Mouse (Mus musculus) naive thymus-derived CD4-positive, alpha-beta T cell, adult 2 months (primary cell): ENCODE data around the gene Kdm4c.
"Not testable (repeated sequence)": the region's sequence is repeated elsewhere in the genome, so short reads cannot be mapped to it uniquely, and the experiment has no call there.

Experiments used
- DNase-seq: peaks from one replicate; pipeline ENCODE4 v3.0.0-alpha.2; 2011; ENCODE audit warnings: low read depth

Gene Kdm4c

DNA sequence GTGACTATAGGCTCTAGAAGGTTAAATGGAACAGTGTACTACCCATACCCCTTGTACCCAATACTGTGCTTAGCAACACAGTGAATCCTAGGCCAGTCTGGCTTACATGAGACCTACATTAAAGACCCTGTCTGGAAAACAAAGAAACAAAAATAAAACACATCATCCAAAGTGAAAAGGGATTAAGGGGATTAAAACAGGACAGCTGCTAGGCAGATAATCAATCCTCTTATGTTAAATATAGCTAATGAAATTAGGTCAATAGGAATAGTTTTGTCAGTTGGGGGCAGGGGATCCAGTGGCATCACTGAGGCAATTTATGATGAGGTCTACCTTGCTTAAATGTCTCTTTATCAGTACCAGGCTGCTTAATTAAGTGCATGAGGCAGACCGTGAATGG lies at the start of gene Kdm4c:
Kdm4c (plus strand) TSS at position 322 of the 400 bp plus-strand sequence.
- no peak for DNase-seq

DNA sequence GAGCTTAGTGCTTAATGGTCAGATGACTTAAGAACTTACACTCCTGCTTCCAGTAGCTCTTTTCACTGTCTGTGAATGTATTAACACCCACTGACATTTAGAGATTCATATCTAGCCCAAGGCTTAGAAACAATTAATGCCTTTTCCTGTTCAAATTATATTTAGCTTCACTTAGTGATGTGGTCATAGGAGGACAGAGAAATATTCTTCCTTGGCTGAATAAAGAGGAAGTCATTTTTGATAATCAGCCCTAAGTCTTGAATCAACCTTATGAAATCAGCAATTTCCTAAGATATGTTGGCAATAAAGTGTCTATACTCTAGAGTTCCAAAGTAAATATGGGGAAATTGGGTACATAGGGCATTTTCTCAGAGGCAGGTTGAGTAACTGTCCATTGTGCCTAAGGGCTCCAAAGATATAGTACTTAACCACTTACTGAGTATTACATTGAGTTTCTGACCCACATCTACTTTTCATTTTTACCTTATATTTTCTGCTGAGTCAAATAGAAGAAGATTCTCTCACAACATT lies 41.0 kb upstream of the Kdm4c start:
- no peak for DNase-seq

DNA sequence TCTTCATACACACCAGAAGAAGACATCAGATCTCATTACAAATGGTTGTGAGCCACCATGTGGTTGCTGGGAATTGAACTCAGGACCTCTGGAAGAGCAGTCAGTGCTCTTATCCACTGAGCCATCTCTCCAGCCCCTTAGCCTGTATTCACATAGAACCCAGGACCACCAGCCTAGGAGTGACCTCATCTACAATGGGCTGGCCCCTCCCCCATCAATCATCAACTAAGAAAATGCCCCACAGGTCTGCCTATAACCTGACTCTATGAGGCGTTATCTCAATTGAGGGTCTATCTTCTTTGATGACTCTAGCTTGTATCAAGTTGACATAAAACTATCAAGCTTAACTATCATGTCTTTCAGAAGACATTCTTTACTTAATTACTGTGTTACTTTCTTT lies 20.5 kb upstream of the Kdm4c start:
- not testable (repeated sequence) for DNase-seq

DNA sequence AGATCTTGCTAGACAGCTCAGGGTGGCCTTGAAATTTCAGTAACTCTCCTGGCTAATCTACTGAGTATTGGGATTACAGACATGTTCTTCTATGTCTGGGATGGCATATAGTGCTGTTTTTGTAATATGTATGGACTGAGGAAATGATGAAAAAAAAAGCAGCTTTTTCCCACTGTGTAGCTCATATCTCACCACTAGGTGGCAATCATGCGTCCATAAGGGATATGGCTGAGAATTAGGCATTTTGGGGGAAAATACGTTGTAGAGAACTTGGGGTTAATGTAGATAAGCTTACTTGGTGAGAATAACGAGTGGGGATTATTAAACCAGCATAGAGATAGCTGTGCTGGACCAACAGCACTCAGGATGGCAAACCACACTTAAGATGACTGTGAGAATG lies 19.9 kb upstream of the Kdm4c start:
- peak; percentile 39 for DNase-seq

DNA sequence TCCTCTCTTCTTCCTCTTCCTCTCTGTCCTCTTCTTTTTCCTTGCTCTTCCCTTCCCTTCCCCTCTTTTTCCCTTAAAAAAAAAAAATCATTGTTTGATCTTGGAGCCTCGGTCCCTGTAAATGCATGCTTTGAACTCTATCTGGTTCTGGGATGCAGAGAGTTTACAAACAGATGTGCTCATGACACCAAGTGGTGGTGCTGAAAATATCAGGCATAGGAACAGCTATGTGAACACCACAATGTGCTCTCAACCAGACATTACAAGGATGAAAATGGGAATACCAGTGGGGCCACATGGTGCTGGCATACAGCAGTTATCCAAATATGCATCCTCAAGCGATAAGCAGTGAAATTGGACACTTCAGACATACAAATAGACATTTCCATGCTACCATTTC lies 18.1 kb upstream of the Kdm4c start:
- DNase-seq = no peak

DNA sequence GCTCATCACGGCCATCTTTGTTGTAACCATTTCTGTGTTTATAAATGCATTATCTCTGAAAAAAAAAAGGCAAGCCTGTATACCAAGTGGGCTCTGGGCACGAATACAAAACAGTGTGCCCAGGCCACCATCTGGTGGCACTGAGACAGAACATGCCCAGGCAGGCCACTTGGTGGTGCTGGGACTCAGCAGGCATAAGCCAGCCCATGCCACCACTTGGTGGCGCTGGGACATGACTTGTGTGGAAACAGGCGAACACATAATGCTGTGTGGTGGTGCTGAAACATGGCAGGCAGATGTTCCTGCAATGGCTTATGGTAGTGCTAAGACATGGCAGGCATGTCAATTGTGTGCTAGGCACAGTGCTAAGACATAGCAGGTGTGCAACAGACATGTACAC lies 11.3 kb upstream of the Kdm4c start:
- DNase-seq = peak; percentile 52

DNA sequence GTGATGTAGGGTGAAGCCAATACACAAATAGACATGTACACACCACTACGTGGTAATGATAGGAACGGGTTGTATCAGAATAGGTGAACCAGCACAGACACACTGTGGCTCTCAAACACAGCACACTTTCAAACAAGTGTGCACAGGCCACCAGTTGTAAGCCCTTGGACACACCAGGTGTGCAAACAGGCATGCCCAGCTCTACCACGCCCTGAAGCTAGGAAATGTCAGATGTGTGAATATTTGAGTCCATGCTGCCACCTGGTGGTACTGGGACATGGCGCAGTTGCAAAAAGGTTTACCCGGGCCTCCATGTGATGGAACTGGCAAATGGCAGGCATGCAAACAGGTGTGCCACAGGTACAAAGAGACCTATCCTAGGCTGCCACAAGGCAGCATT lies 10.9 kb upstream of the Kdm4c start:
- DNase-seq = peak; percentile 73

DNA sequence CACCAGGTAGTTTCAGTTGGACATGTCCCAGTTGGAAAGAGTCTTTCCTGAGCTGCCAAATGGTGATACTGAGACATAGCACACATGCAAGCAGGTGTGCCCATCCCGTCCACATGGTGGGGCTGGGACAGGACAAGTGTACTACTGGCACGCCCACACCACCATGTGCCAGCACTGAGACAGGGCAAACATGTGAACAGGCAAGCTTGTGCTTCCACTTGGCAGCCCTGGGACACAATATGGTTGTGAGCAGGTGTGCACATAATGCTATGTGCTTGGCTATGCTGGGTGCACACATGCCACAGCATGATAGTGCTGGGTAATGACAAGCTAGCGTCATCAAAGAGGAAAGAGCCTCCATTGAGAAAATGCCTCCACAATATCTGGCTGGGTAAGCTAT lies 8.8 kb upstream of the Kdm4c start:
- DNase-seq = no peak

DNA sequence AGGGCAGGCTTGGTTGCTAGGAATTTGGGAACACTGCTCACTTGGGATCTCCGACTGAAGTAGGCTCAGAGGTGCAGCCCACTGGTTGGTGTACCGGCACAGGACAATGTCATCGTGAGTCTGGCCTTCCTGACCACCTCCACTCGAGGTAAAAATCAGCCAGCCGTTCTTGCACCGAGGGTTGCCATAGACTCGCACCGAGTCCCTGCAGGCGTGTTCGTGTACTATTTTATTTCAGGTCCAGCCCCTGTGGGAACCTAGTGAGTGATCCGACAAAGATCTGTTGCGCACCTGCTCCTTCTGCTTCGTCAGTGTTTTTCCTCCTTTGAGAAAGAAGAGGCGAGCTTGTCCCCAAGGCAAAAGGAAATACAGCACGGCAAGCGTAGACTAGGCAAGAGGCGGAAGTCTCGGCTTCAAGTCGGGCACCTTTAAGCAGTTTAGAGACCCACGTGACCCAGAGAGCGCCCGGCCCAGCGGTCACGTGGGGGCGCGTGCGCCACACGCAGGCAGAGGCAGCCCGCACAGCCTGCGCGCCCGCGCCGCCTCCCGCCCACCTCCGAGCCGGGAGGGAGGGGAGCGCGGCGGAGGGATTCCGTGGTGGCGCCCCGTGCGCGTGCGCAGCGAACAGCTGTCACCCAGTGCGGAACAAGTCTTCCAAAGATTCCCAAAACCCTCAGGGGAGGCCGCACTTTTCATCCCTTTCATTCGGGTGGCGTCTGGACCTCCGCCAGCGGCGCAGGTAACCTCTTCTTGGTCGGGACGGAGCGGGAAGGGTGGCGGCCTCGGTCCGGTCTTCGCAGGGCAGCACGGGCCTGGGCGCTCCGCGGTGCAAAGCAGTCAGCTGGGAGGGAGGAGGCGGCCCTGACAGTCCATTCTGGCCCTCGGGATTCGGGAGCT lies 9.3 kb downstream of the Kdm4c start:
- DNase-seq = peak; percentile 97

DNA sequence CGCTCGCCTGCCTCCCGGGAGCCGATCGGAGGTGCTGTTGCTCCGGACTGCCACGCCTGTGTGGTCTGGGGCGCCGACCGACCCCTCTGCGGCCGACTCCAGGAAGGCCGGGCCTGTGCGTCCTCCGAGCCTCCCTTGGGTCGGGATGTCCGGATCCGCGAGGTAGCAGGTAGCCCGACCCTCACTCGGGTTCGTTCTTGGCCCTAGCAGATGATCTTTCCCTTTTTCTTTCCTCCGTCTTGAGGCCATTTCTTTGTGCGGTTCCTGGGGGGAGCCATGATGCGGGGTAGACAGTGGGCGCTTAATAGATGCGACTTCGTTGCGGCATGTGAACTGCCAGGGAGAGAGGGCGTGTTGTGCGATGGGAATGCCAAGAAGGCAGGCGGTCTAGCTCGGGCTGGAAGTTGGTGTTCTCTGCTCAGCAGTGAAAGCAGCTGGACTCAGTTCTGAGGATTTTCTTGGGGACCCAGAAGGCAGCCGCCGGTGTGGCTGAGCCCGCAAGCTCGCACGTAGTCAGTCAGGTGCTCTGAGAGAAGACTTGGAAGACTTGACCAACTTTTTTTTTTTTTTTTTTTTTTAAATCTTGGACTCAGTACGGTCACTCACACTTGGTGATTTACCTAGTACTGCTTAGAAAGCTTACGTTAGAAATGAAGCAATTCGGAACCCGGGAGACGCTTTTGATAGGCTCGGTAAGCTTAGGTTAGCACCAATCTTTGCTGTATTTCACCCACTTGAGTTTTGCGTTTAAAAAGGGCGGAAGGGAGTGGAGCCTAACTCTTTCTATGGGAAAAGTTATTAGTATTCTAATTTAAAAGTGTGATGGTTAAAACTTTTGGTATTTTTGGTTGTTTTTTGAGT lies 10.2 kb downstream of the Kdm4c start:
- DNase-seq = no peak

DNA sequence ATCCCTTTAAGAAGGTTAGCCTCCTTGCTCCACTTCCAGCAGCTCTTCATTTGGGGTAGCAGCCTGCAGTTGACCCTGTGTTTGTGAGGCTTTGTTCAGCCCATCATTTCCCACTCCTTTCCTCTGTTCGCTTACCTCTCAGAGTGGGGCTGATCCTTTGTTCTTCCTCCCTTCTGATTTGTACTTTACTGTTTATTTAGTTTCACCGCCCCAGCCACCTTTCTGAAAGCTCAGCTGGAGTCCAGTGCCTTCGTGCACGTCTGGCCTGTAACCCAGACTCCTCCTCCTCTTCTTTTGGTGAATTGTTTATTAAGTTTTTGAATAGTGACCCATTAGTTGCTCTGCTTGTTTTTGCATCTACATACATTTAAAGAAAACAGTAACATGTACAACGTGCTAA lies 15.6 kb downstream of the Kdm4c start:
- DNase-seq = no peak

DNA sequence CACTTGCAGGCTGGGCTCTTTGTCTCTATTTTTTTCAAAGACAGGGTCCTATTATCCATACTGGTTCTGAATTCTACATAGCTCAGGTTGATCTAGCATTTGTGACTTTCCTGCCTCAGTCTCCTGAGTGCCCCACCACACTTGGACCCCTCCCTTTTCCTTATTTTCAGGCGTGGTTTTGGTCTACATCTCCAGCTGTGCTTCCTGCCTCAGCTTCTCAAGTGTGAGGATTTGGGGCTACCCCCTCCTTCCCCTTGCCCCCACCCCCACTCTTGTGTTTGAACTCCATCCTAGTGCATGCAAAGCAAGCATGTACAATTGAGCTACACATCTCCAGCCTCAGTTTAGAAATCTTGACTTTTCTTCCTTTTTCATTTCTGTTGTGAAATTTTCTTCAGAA lies 16.2 kb downstream of the Kdm4c start:
- no peak for DNase-seq

DNA sequence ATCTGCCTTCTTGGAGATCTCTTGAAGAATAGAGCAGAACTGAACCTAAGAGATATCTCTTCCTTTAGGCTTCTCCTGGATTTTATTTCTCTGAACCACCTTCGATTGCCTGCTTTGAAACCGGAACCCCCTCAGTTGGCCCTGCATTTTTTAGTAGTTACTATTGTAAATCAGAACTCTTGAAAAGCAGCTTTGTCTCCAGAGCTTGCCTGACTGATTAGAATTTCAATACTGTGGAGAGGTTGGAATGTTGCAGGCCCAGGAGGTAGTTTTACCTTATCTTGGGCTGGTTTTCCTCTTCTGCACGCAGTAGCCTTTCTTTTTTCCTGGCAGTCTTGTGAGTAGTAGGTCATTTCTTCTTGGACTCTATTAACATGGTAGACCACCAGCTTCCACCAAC lies 17.0 kb downstream of the Kdm4c start:
- no peak for DNase-seq

DNA sequence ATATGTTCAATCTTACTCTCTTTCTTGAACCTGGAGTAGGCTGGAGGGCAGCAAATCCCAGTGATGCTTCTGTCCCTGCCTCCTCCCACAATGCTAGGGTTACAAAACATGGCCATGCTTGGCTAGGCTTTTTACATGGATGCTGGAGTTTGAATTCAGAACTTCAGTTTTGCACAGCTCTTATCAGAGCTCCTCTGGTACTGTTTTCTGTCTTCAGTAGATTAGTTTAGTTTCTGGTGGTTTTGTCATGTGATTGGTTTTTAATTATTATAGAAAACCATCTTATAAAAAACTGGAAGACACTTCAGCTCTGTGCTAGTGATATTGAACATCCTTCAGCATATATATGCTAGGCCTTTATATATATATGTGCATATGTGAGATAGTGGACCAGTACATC lies 19.6 kb downstream of the Kdm4c start:
- DNase-seq = no peak

DNA sequence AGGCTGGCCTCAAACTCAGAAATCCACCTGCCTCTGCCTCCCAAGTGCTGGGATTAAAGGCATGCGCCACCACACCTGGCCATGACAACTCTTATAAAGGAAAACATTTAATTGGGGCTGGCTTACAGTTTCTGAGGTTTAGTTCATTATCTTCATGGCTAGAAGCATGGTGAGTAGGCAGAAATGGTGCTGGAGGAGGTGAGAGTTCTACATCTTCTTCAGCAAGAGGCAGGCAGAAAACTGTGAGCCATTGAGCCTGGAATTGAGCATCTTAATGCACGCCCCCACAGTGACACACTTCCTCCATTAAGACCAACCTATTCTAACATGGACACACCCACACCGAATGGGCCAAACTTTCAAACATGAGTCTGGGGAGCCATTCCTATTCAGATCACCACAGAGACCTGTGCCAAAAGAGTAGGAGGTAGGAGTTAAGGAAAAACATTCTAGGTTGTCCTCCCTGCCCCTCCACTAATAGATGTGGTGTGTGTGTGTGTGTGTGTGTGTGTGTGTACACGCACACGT lies 22.2 kb downstream of the Kdm4c start:
- DNase-seq = no peak

DNA sequence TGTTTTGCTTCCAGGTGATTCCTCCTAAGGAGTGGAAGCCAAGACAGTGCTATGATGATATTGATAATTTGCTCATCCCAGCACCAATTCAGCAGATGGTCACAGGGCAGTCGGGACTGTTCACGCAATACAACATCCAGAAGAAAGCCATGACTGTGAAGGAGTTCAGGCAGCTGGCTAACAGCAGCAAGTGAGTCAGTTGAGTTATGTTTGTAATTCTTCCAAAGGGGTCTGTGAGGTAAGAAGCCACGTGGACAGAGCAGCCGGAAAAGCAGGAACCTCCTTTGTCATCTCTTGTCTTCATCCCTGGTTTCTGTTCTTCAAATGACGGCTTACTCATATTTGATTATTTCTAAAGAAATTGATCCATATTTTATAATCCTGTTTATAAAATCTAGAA lies 28.9 kb downstream of the Kdm4c start:
- DNase-seq = no peak

DNA sequence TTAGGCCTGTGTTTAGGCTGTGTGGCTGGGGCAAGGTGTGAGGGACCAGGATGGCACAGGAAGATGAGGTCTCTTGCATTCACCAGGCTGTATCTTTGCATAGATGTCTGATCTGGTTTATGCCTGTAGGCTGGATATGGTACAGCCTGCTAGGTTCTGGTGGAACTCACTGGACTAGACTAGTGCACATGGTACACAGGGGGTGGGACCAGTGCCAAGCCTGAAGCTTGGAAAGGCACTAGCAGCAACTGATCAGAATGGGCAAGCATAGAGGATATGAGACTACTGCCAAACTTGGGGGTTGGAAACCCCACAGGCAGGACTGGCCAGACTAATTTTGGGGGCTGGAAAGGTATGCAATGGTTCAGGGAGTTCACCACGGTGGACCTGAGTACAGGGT lies 35.2 kb downstream of the Kdm4c start:
- no peak for DNase-seq

DNA sequence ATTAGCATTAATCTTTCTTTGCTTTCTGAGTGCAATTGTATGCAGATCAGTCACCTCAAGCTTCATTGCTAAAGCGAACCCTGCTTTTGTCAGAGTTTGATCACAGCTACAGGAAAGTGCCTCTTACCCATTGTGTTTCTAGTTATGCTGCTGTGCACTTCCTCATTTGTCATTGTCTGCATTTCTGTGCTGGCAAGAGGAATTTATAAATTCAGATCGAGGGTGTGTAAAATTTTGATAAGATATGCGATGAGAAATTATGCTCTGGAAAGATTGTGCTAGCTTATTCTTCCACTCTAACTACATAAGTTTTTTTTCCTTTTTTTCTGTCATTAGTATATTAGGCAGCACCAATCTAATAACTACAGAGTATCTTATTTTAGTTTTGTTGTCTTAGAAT lies 37.9 kb downstream of the Kdm4c start:
- DNase-seq = no peak

DNA sequence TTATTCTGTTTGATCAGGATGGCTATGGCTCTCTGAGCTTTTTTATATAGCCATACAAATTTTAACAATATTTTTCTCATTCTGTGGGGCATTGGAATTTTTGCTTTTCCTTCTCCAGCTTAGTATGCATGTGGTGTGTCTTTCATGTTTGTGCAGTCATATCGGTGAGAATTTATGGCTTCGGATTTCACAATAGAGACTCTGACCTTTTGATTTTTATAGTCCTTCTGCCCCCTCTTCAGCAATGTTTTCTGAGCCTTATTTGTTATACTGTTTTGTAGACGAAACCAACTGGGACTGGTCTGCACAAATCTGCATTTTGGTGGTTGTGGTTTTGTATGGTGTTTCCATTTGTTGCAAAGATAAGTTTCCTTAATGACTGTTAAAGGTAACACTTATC lies 45.6 kb downstream of the Kdm4c start:
- DNase-seq = no peak

DNA sequence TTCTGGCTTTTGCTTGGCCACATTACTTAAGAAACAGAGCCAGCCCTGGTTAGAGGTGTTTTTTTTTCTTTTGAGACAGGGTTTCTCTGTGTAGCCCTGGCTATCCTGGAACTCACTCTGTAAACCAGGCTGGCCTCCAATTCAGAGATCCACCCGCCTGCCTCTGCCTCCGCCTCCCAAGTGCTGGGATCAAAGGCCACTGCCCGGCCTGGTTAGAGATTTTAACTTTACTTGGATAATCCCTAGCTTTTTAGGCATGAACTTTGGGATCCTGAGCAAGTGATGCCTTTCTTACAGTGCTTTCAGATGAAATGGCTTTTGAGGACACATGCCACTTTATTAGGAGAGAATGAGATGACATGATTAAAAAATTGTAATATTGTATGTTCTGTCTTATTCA lies 52.4 kb downstream of the Kdm4c start:
- DNase-seq = no peak

DNA sequence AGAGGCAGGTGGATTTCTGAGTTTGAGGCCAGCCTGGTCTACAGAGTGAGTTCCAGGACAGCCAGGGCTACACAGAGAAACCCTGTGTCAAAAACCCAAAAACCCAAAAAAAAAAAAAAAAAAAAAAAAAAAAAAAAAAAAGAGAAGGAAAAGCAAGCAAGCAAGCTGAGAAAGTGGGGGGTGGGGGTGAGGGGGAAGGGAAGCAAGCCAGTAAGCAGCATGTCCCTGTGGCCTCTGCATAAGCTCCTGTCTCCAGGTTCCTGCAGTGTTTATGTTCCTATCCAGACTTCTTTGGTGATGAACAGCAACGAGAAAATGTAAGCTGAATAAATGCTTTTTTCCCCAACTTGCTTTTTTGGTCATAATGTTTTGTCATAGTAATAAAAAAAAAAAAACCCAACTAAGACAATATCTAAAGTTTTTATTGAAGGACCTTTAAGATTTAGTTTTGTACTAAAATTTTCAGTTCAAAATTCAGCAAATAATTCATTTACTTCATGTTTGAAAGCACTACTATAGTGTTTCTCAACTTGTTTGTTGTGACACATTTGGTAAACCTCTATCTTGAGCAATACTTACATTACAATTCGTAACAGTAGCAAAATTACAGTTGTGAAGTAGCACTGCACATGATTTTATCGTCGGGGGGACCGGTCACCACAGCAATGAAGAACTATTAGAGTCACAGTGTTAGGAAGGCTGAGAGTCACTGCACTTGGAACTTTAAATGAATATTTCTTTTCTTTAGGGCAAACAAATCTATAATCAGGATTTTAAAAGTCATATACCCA lies 63.2 kb downstream of the Kdm4c start:
- no peak for DNase-seq

DNA sequence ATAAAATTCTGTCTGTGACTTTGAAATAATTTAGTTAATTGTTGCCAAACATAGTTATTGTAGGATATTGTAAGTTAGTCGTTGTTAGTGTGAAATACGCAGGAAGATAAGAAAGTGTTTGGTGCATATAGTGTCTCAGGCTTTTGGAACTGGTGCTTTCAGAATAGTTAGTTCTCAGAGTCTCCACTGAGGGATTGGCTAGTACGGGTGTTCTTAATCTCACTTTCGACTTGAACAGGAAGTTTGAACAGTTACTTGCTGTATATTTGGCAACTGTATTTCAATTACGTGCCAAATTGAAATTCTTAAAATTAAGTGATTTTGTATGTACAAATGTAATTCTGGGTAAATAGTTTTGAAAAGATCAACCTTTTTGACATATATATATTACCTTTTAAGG lies 68.8 kb downstream of the Kdm4c start:
- DNase-seq = no peak
